Mouse (Mus musculus) kidney, adult 2 months (tissue): ENCODE results near the gene Rad51d.

Experiments
- CTCF ChIP-seq: fragments of 200-500 bp; conservative IDR thresholded peaks from 2 replicates; pipeline ENCODE4 v1.5.1; 2011; ENCODE audit warnings: low read depth, mild to moderate bottlenecking, control low read depth, low read length, moderate library complexity, mixed read lengths; ENCODE audit not compliant: insufficient read depth, insufficient read length
- POLR2A ChIP-seq: fragments of 200-500 bp; IDR thresholded peaks from one replicate; pipeline ENCODE4 v1.6.1; 2011; ENCODE audit warnings: low read depth, low read length, control low read depth

DNA sequence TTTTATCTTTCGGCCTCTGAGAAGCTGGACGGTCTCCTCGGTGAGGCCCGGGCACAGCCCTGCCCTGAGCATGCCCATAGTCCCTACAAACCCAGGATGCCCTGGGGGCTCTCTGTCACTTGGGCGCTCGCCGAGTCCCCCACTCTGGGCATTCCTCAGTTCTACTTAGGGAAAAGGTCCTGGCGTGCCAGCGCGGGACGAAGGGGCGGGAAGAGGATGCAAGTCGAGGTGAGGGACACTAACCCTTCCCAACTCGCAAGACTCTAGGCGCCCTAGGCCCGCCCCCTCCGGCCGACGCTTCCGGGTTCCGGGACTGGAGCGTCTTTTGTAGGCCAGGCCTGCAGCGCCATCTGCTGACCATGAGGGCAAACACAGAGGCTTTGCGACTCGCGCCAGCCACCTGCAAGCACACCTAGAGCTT is at the start of gene Rad51d:
- TF ChIP-seq CTCF (peak; percentile 94), POLR2A (peak; percentile 67)
